Mouse (Mus musculus) right cerebral cortex, postnatal 10 days (tissue): ENCODE measurements around the gene Treml1.
"Not testable (repeated sequence)": the region's sequence is repeated elsewhere in the genome, so short reads cannot be mapped to it uniquely, and the experiment has no call there.

Experiments used
- DNase-seq, 2 experiments: peaks; one replicate each; pipeline ENCODE4 v3.0.0; 2021; ENCODE audit warnings: low spot score in 2 of 2

Gene Treml1

GRCm38 (mm10) chr17:48359616-48360015 is at the start of gene Treml1:
Gene Treml1 (plus strand): TSS chr17:48359916.
- DNase-seq: no peak

GRCm38 (mm10) chr17:48312124-48312523 is 47.6 kb upstream of the Treml1 start:
- no peak for DNase-seq

- DNase-seq: not testable (repeated sequence)
Observed at GRCm38 (mm10) chr17:48315905-48316579, 43.7 kb upstream of the Treml1 start, which contains the start of gene B430306N03Rik. Gene B430306N03Rik (plus strand): TSS chr17:48316141.

GRCm38 (mm10) chr17:48318686-48319085 is 41.0 kb upstream of the Treml1 start:
- DNase-seq: no peak

GRCm38 (mm10) chr17:48321279-48321678 is 38.4 kb upstream of the Treml1 start:
- no peak for DNase-seq

- no peak for DNase-seq
Observed at GRCm38 (mm10) chr17:48323236-48323635, 36.5 kb upstream of the Treml1 start.

- DNase-seq: no peak
Observed at GRCm38 (mm10) chr17:48324258-48324657, 35.5 kb upstream of the Treml1 start.

GRCm38 (mm10) chr17:48325093-48325492 is 34.6 kb upstream of the Treml1 start:
- DNase-seq: no peak

GRCm38 (mm10) chr17:48325638-48326037 is 34.1 kb upstream of the Treml1 start:
- peak in 1 of 2 experiments; percentile 40 for DNase-seq

GRCm38 (mm10) chr17:48326656-48327055 is 33.1 kb upstream of the Treml1 start:
- peak; percentile 76 to 90 for DNase-seq

- DNase-seq: no peak
Observed at GRCm38 (mm10) chr17:48332524-48332923, 27.2 kb upstream of the Treml1 start.

GRCm38 (mm10) chr17:48334186-48334585 is 25.5 kb upstream of the Treml1 start:
- DNase-seq: no peak

GRCm38 (mm10) chr17:48336857-48337256 is 22.9 kb upstream of the Treml1 start:
- DNase-seq: peak; percentile 74 to 88

- no peak for DNase-seq
Observed at GRCm38 (mm10) chr17:48340267-48340666, 19.4 kb upstream of the Treml1 start.

GRCm38 (mm10) chr17:48341947-48342346 is 17.8 kb upstream of the Treml1 start:
- no peak for DNase-seq

GRCm38 (mm10) chr17:48343065-48343464 is 16.7 kb upstream of the Treml1 start:
- no peak for DNase-seq

GRCm38 (mm10) chr17:48345824-48346223 is 13.9 kb upstream of the Treml1 start:
- DNase-seq: no peak

- no peak for DNase-seq
Observed at GRCm38 (mm10) chr17:48346231-48346630, 13.5 kb upstream of the Treml1 start, which contains the start of gene Trem2. Gene Trem2 (plus strand): TSS chr17:48346401.

GRCm38 (mm10) chr17:48346834-48347233 is 12.9 kb upstream of the Treml1 start:
- DNase-seq: no peak

GRCm38 (mm10) chr17:48347287-48347686 is 12.4 kb upstream of the Treml1 start:
- no peak for DNase-seq

GRCm38 (mm10) chr17:48350681-48351193 is 9.0 kb upstream of the Treml1 start:
- no peak for DNase-seq

GRCm38 (mm10) chr17:48352976-48353375 is 6.7 kb upstream of the Treml1 start:
- DNase-seq: not testable (repeated sequence)

GRCm38 (mm10) chr17:48355822-48356221 is 3.9 kb upstream of the Treml1 start:
- no peak for DNase-seq
